Mouse (Mus musculus) cerebellum, adult 18-20 months (tissue): ENCODE data around the gene Mau2.
A peak's percentile ranks its signal among the peaks of the same experiment; 100 is the strongest.
"Not testable (repeated sequence)": the region's sequence is repeated elsewhere in the genome, so short reads cannot be mapped to it uniquely, and the experiment has no call there.

ENCODE experiments used
- DNase-seq, 2 experiments: peaks; one replicate each; pipeline ENCODE4 v3.0.0; 2021

Mau2 gene

GRCm38 (mm10) chr8:70015017-70015416 is 27.5 kb downstream of the Mau2 start:
- DNase-seq = no peak

- no peak for DNase-seq
Measured at GRCm38 (mm10) chr8:70012763-70013162, 29.8 kb downstream of the Mau2 start.

- DNase-seq = no peak
Measured at GRCm38 (mm10) chr8:70012350-70012749, 30.2 kb downstream of the Mau2 start.

- not testable (repeated sequence) for DNase-seq
Measured at GRCm38 (mm10) chr8:70010796-70011195, 31.7 kb downstream of the Mau2 start.

GRCm38 (mm10) chr8:70005178-70005577 is 37.4 kb downstream of the Mau2 start:
- DNase-seq = no peak

- no peak for DNase-seq
Measured at GRCm38 (mm10) chr8:70004345-70004744, 38.2 kb downstream of the Mau2 start.

GRCm38 (mm10) chr8:70003204-70003657 is 39.3 kb downstream of the Mau2 start:
- DNase-seq = no peak

- not testable (repeated sequence) for DNase-seq
Measured at GRCm38 (mm10) chr8:70001892-70002191, 40.7 kb downstream of the Mau2 start.

GRCm38 (mm10) chr8:70001176-70001891 is 41.2 kb downstream of the Mau2 start:
- DNase-seq = peak; percentile 51 to 60

GRCm38 (mm10) chr8:70000226-70000625 is 42.3 kb downstream of the Mau2 start:
- DNase-seq = no peak

GRCm38 (mm10) chr8:69999236-69999635 is 43.3 kb downstream of the Mau2 start:
- no peak for DNase-seq

GRCm38 (mm10) chr8:69998706-69999105 is 43.8 kb downstream of the Mau2 start:
- DNase-seq = no peak

GRCm38 (mm10) chr8:69996589-69997285 is 45.8 kb downstream of the Mau2 start:
- no peak for DNase-seq

- DNase-seq = peak; percentile 100
Measured at GRCm38 (mm10) chr8:69995776-69996588, 46.6 kb downstream of the Mau2 start, which contains the start of gene Gatad2a. Gatad2a (minus strand) TSS chr8:69996384.

- DNase-seq = no peak
Measured at GRCm38 (mm10) chr8:69995422-69995775, 47.1 kb downstream of the Mau2 start.

GRCm38 (mm10) chr8:69988936-69989335 is 53.6 kb downstream of the Mau2 start:
- DNase-seq = not testable (repeated sequence)

- DNase-seq = no peak
Measured at GRCm38 (mm10) chr8:69987744-69988143, 54.8 kb downstream of the Mau2 start.

GRCm38 (mm10) chr8:69984876-69985553 is 57.5 kb downstream of the Mau2 start:
- no peak for DNase-seq

- DNase-seq = no peak
Measured at GRCm38 (mm10) chr8:69978456-69978855, 64.1 kb downstream of the Mau2 start.

GRCm38 (mm10) chr8:69974806-69975205 is 67.7 kb downstream of the Mau2 start:
- no peak for DNase-seq

- peak; percentile 92 to 97 for DNase-seq
Measured at GRCm38 (mm10) chr8:69974194-69974614, 68.3 kb downstream of the Mau2 start.

- peak; percentile 39 to 61 for DNase-seq
Measured at GRCm38 (mm10) chr8:69973442-69974161, 68.9 kb downstream of the Mau2 start.
